Mouse (Mus musculus): Measurements from ENCODE around the gene Brf1.

Gene Brf1

DNA sequence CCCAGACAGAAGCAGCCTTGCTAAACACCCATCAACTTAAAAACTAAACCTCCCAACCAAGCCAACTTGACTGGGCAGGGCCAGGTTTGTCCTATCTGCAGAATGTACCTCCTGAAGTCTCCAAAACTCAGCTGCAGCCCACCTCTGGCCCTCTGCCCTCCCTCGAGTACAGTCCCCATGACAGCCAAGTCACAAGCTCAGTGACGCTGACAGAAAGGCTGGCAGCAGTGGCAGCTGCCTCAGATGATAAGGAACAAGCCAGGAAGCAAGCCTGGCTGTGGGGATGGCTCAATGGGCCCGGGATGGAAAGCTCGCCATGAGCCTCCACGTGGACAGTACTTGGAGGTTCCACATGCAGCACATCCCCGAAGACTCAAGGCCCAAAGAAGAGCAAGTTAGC, 30.9 kb downstream of the Brf1 start:
- DNase-seq = no peak

DNA sequence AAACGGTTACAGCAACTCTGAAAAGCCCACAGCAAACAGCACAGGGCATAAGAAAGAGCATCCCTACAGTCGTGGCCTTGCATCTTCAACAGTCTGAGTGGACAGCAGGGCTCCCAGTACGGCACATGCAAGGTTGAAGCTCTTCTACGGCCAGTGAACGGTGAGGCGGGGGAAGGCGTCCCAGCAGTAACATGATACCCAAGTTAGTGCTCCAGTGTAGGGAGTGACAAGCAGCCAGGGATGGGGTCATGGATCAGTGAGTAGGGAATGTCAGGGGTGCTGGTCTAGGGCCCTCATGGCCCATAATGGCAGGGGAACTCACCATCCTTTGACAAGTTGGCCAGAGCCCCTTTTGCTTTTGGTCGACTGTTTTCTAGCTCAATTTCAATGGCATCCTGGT, 31.6 kb downstream of the Brf1 start:
- no peak for DNase-seq

DNA sequence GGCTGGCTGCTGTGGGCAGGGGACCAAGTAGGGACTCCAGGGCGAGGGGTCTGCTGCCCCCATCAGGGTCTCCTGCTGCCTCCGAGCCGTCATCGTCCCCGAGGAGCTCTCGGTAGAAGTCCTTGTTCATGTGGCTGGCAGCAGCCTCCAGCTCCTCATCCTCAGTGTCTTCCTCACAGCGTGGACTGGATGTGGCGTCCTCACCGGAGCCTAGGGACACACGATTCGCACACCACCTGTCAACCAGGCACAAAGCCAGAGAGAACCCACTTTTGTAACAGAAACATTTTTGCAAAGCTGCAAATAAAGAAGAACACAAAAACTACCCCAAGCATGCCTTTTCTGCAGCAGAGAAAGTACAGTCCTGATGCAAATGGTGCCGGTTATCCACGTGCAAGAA, 34.7 kb downstream of the Brf1 start:
- no peak for DNase-seq

DNA sequence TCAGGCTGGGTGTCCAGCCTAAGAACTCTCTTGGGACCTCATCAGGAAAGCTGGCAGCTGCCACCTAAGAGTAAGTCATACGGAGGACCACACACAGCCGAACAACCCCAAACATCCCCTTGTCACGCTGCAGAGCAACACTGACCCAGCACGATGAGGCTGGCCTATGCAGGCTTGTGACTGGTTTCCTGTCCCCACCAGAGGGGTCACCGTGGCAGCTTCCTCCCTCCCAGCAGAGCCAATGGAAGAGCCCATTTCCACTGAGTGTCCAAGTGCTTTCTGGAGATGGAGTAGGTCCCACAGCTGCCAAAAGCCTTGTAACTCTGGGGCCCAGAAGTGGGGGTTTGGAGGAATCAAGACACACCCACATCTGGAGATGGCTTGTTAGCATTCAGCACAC, 38.6 kb downstream of the Brf1 start:
- peak; percentile 39 for DNase-seq

DNA sequence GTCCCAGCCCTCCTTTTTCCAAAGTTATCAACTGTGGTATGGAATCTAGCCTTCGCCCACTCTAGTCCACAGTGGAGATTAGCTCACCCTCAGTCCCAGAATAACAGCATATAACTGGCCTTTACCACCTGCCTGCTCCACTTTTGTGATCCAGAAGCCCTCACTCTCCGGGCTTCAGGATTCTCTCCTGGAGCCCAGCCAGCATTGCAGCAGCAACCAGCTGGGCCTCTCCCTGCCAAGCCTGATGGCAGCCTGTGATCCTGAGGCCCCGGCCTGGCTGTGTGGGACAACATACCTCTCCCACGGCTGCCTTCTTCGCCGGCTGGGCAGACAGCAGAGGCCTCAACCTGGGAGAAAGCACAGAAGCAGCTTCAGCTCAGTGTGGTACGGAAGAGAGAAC, 39.1 kb downstream of the Brf1 start:
- DNase-seq = peak; percentile 81

DNA sequence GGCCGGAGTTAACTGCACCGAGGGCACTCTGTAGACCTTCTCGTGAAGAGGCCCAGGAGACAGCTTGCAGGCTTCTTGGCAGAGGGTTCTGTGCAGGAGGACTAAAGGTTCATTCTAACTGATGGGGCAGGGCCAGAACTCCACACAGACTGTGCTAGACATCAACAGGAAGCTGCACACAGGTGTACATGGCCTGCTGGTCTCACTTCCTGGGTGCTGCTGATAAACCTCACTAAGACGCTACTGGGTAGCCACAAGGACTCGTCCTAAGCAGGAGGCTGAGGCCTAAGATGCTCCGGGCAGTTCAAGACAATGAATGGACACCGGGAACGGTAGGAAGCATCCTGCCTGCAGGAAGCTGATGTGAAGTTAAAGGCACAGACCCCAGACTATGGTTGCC, 41.1 kb downstream of the Brf1 start:
- no peak for DNase-seq

DNA sequence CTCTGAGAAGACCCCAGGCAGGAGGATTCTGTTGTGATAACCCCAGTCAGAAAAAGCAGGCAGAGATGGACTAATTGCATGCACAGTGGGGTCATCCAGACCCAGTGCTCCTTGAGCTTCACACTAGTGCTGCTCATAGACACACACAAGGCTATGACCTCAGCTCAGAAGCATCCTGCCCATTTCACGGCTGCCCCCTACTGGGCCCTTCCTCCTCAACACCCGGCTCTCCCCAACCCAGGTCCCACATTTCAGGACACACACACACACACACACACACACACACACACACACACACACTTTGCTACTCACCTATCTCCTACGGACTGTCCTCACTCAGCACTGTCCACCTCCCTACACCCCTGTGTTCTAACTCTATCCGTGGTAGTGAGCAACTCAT, 42.2 kb downstream of the Brf1 start:
- peak; percentile 39 for DNase-seq

DNA sequence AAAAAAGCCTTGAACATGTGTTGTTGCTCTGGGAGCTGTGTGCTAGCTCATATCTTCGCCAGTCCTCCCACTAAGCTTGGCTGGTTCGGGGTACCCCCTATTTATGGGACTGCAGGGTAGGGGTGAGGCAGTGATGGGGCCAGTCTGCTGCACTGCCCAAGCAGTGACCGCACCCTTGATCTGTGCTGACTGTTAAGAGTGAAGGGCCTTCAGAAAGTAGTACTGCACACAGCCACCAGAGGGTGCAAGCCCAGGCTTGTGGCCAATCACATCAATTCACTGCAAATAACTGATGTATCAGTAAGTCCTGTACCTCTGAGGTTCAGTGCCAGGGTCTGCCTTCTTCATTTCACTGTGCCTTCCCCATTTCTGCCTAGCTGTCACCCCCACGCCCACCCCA, 44.7 kb downstream of the Brf1 start:
- DNase-seq = peak; percentile 89

DNA sequence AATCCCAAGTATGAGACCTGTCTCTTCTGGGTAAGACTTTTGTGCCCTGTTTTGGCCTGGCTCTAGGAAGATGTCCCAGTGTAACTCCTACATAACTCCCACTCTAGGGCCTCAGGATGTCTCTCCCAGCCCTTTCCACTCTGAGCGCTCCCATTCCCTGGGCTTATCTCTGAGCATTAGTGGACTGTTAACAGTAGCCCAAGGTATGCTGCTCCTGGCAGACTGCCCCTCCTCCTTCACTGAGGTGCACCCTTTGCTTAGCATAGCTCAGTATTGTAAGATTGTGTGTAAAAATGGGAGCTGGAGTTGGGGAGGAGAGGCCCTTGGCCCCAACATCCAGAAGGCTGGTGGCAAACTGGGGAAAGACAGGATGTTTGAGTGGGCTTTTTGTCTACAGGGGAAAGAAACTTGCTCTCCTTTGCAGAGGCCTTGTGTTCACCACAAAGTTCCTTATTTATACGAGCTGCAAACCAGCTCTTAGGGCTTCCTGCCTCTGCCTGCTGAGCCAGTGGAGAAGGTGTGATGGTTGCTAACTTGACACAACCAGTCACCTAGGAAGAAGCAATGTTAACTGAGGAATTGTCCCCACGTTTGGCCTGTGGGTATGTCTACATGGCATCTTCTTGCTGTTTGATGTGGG, 47.5 kb downstream of the Brf1 start:
- peak; percentile 37 for DNase-seq

DNA sequence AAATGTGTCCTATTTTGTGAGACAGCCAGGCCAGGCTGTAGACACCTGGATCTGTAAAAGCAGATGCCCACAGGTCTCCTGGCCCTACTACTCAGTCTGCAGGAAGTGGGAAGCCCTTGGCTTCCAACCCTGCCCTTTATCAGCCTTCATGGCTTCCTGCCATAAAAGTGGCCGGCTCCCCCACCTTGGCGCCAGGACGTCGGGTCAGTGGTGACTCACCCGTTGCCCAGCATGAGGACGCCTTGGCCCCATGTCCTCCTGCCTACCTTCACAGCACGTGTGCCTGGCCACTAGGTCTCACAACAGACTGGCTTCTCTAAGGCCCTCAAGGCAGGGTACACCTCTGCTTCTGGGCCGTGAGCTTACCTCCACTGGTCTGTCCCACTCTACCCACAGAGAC, 48.1 kb downstream of the Brf1 start:
- peak; percentile 60 for DNase-seq

DNA sequence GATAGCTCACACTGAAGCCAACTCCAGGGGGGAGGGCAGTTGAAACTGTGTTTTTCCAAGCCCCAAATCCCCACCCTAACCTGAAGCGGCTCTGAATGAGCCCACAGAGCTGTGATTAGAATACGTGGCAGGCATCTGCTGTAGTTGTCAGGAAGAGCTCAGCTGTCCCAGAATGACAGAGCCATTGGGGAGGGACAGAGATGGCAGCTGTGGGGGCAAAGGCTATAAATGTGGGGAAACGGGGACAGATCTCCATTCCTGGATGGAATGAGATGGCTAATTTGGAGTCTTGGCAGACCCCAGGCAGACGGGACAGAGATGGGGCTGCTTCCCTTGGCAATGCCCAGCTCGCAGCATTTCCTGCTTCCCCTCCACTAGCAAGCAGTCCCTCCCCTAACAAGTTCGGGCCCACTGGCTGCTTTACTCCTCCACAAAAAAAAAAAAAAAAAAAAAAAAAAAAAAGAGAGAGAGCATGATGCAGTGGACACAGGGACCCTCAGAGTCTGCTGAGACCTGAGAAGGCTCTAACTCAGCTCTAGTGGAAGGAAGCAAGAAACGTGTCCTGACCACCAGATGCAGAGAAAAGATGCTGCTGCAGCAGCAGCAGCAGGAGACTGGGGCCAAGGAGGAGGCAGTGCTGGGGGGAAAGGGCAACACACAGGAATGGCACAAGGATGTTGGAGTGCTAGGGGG, 49.2 kb downstream of the Brf1 start:
- DNase-seq = no peak

DNA sequence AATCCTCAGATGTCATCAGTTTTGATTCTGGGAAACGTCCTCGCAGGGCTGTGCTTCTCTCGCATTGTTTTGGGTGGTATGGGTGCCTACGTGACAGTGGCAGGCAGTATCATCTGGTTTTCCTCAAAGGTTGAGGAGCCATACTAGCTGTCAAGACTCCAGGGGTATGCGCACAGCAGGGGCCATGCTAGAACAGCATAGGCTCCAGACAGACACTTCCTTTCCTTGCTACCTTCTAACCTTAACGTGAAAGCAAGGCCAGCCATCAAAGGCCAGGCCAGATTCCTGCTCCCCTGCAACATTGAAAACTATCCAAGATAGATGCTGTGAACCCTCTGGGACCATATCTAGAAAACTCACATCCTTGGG, 49.8 kb downstream of the Brf1 start:
- DNase-seq = peak; percentile 70

DNA sequence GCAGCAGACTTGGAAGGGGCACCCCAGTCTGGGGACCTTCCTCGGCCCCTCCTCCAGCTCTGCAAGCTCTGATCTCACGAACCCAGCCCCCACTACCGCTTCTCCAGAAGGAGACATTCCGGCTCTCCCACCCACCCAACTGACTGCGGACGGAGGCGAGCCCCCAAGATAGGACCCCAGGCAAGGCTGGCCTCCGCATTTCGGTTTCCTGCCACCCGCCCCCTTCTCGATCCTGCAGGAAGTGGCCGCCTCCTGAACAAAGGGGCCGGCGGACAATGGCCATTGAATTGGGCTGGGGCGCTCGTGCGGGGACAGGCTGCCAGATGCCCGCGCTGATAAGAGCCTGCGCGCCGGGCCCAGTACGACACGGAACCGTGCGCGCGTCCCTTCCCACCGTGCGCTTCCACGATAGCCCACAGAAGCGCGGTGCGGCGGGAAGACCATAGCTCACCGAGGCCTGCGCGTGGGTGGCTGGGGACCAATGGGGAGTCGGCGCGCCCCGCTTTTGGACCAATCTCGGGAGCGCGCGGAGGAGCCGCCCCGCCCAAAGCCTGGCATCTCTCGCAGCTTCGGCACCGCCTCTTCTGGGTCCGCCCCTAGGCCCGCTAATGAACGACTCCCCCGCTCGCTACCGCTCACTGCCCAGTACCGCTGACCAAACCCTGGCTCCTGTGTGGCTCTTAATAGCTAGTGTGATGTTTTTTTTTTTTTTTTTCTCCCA, 50.3 kb downstream of the Brf1 start:
- DNase-seq = peak; percentile 93

DNA sequence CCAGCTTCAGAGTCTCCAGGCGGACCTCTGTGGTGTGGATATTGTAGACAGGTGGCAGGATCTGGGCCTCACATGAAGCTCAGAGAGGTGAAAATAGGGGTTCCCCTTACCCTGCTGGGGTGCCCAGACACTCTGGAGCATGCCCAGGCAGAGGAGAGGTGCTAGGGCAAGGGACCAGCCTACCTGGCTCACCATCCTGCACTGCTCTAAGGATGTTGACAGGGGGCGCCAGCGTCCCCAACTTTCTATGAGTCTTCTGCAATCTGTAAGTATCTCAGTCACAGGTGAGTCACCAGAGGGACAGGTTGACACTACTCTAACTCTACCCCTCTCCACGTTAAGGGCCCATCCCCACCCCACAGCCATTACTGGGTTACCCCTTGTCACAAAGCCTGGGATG, 53.2 kb downstream of the Brf1 start:
- peak; percentile 64 for DNase-seq

DNA sequence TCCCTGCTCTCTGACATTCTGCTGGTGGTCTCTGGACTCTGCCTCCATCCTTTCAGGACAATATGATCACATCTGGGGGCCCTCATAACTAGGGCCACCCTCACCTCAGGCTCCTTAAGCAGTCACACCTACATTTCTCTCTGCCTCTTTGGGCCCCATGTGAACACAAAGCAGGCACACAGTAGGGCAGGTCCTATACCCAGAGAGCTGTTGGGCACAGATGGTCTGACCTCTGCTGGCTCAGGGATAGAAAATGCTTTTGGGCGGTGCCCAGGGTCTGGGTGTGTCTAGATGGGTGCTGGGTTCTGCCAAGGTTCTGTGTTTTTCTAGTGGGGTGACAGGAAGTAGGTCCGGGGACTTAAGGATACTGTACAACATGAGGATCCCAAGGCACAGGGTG, 56.8 kb downstream of the Brf1 start:
- DNase-seq = no peak

DNA sequence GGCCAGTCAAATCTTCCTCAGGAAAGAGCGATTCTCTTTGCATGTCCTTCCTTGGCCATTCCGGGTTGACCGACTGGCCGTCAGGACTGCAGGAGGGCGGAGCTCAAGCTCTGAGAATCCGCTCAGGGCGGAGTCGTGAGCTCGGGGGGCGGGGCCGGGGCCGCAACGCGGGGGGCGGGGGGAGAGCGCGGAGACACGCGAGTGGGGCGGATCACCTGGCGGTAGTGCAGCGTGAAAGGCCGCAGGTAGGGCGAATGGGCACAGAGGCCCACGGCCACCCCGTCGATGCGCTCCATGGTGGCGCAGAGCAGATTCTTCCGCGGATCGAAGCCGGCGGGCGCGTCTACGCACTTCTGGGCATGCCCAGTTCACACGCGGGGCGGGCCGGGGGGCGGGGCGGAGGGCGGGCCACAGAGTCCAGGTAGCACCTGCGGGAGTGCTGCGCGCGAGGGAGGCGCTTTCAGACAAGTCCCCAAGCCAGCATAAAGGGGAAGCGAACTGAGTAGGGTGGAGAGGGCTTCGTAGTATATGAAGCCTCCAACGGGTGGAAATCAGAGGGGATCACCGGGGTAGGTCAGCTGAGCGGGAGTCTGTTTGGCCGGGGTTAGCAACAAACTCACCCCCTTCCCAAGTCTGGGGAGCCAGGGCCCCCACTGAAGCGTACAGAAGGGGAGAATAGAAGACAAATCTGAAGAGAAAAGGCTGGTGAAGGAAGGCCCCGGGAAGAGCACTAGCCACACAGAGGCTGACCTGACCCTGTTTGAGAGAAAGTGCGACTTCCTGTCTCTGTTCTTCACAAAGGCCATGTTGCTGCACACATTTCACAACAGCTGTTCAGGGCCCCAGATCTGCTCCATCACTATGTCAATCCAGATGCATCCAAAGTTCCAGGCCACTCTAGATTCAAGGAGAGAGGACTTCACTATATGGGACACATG, 58.5 kb downstream of the Brf1 start, which contains the start of gene Nudt14:
TSS of gene Nudt14 (minus strand) at position 349 of the 938 bp plus-strand sequence.
- peak; percentile 73 for DNase-seq

DNA sequence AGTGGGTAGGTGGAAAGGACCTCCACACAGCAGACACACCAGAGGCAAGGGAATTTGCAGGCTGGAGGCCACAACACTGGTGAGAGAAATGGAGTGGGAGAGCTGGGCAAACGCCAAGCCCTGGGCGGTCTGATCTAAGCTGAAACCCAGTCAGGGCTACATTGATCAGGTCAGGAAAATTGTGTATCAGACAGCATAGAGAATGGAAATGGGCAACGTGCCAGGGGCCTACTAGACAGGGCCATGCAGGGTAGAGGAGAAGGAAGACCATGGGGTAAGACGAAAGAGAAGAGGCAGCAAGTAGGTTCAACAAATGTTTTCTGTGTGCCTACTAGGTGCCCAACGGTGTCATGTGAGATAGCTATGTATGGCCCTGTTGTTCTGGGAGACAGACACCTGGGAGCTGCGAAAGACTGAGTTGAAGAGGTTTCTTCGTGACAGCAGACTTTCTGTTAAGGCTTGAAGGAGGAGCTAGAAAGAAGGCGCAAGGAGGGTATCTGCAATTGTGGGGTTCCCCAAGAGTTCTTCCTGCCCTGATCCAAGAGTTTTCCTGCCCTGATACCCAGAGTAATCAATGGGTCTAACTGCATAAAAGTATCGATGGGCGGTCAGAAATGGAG, 59.2 kb downstream of the Brf1 start:
- DNase-seq = peak; percentile 78

DNA sequence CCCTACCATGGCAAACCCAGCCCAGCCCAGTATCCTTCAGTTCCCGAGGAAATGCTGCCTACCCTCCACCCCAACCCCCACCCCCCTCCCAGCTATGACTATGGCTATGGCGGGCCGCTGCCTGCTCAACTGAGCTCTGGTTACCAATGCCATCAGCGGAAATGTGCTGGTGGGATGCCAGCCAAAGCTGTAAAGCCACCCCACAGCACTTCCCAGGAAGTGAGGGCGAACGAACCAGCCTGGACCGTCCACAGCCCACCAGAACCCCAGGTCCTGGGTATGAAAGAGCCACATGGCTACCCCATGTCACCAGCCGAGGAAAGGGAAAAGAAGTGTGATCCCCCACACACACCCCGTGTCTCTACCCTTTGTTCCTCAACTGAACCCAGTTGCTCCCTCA, 59.8 kb downstream of the Brf1 start:
- DNase-seq = no peak

DNA sequence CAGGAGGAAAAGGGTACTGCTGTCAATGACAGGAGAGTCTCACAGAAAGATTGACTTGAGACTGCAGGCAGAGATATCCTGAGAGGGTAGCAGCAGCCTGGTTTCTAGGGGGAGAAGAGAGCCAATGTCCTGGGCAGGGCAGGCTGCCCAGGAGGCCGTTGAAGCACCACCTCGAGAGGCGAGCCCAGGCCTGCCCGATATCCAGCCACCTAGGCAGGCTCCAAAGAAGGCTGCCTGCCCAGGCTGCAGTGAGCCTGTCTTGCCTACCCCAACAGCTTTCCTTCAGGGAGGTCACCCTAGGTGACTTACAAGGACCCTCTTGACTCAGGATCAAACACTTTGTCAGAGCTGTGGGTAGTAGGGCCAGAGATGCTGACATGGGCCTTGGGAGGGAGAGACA, 60.3 kb downstream of the Brf1 start:
- no peak for DNase-seq

DNA sequence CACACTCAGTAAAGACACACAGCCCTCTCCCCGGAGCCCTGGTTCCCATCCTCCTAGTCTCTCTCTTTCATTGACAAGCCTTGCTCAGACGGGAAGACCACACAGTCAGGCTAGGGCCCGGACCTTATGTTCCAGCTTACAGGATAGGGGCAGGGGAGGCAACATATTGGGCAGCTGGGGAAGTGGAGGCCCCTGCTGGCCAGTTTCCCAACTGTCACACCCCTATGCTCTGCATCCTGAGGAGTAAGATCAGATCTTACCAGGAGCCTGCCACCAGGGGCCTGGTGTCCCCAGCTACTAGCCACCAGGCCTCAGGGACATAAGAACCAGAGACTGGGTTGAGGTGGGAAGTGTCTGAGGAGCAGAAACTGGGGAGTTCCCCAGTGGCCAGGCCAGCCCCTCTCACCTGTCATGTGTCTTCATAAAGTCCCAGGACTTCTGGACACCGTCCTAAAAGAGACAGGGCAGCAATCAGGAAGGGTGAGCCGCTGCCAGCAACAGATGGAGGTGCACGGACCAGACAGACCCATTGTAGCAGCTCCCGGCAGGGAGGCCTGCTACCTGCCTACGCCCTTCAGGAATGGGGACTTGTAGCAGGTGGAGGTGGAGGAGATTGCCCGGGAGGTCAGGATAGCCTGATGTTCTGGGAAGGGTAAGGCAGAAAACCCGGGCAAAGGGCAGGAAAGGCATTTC, 61.5 kb downstream of the Brf1 start:
- DNase-seq = peak; percentile 85

DNA sequence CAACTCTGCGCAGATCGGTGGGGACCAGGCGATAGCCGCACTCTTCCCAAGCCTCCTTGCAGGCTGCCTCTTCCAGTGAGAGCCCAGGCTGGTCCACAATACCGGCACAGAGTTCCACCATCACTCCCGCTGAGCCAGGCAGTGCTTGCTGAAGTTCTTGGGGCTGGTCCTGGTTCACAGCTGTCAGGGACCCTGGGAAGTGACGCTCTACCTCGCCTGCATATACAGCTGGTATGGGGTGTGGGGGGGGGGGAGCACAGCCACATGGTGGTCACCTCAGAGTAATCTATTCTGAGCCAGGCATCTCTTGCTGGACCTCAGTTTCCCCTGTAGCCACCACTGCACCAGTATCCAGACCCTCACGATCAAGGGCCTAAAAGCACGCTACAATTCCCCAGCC, 62.1 kb downstream of the Brf1 start:
- DNase-seq = no peak

DNA sequence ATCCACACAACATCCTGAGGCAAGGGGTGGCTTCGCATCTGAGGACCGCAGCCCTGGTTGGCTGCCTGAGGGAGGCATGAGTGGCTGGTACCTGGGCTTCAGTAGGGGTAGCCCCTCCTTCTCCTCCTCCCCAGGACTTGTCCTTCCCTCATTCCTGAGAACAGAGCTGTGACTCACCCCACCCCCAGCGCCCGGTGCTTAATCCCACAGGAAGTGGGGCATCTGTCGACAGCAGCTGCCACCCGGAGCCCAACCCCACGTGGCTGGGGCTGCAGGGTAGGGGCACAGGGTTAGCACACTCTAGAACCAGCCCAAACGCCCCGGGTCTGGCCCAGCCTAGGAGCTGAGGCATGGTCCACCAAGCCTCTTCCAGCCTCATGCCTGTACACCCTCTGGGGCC, 62.6 kb downstream of the Brf1 start:
- no peak for DNase-seq

Data from cerebellum, adult 9-10 months (tissue).